Mouse (Mus musculus): ENCODE results near the gene Cdkn1a.

The Cdkn1a gene

GRCm38 (mm10) chr17:29117006-29117648 is 26.4 kb downstream of the Cdkn1a start:
- no peak for DNase-seq (ENCODE audit: low spot score)

GRCm38 (mm10) chr17:29118057-29118456 is 27.3 kb downstream of the Cdkn1a start:
- no peak for DNase-seq (ENCODE audit: low spot score)

- no peak for DNase-seq (ENCODE audit: low spot score)
Measured at GRCm38 (mm10) chr17:29120666-29121065, 29.9 kb downstream of the Cdkn1a start.

GRCm38 (mm10) chr17:29122817-29123216 is 32.0 kb downstream of the Cdkn1a start:
- DNase-seq (ENCODE audit: low spot score) = no peak

GRCm38 (mm10) chr17:29123578-29124174 is 32.9 kb downstream of the Cdkn1a start:
- no peak for DNase-seq (ENCODE audit: low spot score)

GRCm38 (mm10) chr17:29126561-29126960 is 35.8 kb downstream of the Cdkn1a start:
- no peak for DNase-seq (ENCODE audit: low spot score)

GRCm38 (mm10) chr17:29129341-29129740 is 38.6 kb downstream of the Cdkn1a start:
- no peak for DNase-seq (ENCODE audit: low spot score)

GRCm38 (mm10) chr17:29135066-29135465 is 44.3 kb downstream of the Cdkn1a start:
- DNase-seq (ENCODE audit: low spot score) = no peak

GRCm38 (mm10) chr17:29136236-29136635 is 45.5 kb downstream of the Cdkn1a start:
- no peak for DNase-seq (ENCODE audit: low spot score)

GRCm38 (mm10) chr17:29137906-29138305 is 47.1 kb downstream of the Cdkn1a start:
- DNase-seq (ENCODE audit: low spot score) = no peak

GRCm38 (mm10) chr17:29141577-29141976 is 50.8 kb downstream of the Cdkn1a start:
- no peak for DNase-seq (ENCODE audit: low spot score)

- DNase-seq (ENCODE audit: low spot score) = no peak
Measured at GRCm38 (mm10) chr17:29143266-29143665, 52.5 kb downstream of the Cdkn1a start.

GRCm38 (mm10) chr17:29145101-29145500 is 54.3 kb downstream of the Cdkn1a start:
- no peak for DNase-seq (ENCODE audit: low spot score)

GRCm38 (mm10) chr17:29147273-29147672 is 56.5 kb downstream of the Cdkn1a start:
- DNase-seq (ENCODE audit: low spot score) = no peak

- no peak for DNase-seq (ENCODE audit: low spot score)
Measured at GRCm38 (mm10) chr17:29147773-29148172, 57.0 kb downstream of the Cdkn1a start.

GRCm38 (mm10) chr17:29149766-29150165 is 59.0 kb downstream of the Cdkn1a start:
- no peak for DNase-seq (ENCODE audit: low spot score)

Data from retina, embryonic 14.5 days (tissue).